In genomic region chr10:81389373-81389772, GRCm38 (mm10) we compare ENCODE assay signal across 7 mouse cellular contexts. TPM values are rescaled to one million over a fixed set of nuclear protein-coding genes. Genes with fewer than 3 reads are reported as not detected.
DNase-seq lines count a peak whose midpoint lies in the region; ATAC-seq and TF ChIP-seq lines count a peak whose summit lies in the region.

No protein-coding gene starts in this region.

- H3K79me2 ChIP-seq in C2C12 (ENCODE audit: control insufficient read depth, insufficient read depth) = peaks cover 32% of the 10 kb centered on the region

- 38% methylated on average over 3 of the region's 3 CpGs for WGBS in hindbrain, embryonic 15.5 days
- 56% methylated on average over 3 of the region's 3 CpGs for WGBS in hindbrain, embryonic 12.5 days

- H3K9me3 ChIP-seq in hindbrain, embryonic 15.5 days = no peaks in the 10 kb centered on the region
- H3K9me3 ChIP-seq in hindbrain, embryonic 12.5 days (replicated peaks) = no peaks in the 10 kb centered on the region

- no peak overlapping the region for H3K9ac ChIP-seq in hindbrain, embryonic 15.5 days
- no peak overlapping the region for H3K9ac ChIP-seq in hindbrain, embryonic 12.5 days

- DNase-seq in adipocyte (ENCODE audit: low spot score) = peak; percentile 71
- DNase-seq in kidney, postnatal 10 days = peak; percentile 73
- no peak for DNase-seq in left cerebral cortex, adult 18-20 months (ENCODE audit: low spot score in 2 of 2)

- no peak overlapping the region for H3ac ChIP-seq in C2C12 (ENCODE audit: control insufficient read depth, insufficient read length, low read depth)

- no peak for ATAC-seq in hindbrain, embryonic 15.5 days (ENCODE audit: low FRiP score, low read depth)
- no peak for ATAC-seq in hindbrain, embryonic 12.5 days (ENCODE audit: low FRiP score)
- ATAC-seq in frontal cortex, adult (ENCODE audit: low TSS enrichment) = no peak

- H3K79me3 ChIP-seq in C2C12 (ENCODE audit: low read depth) = peaks cover 24% of the 10 kb centered on the region

- H3K4me2 ChIP-seq in hindbrain, embryonic 15.5 days = no peak overlapping the region
- H3K4me2 ChIP-seq in hindbrain, embryonic 12.5 days (replicated peaks) = no peak overlapping the region

- H3K27ac ChIP-seq in hindbrain, embryonic 15.5 days (replicated peaks) = peak overlapping the region; percentile 37; the same call in 1 of the 2 replicates
- H3K27ac ChIP-seq in hindbrain, embryonic 12.5 days = no peak overlapping the region

- no peak overlapping the region for H3K4me3 ChIP-seq in hindbrain, embryonic 15.5 days
- H3K4me3 ChIP-seq in hindbrain, embryonic 12.5 days = no peak overlapping the region
- no peak overlapping the region for H3K4me3 ChIP-seq in C2C12 (ENCODE audit: insufficient read depth, poor library complexity, severe bottlenecking)

- no peaks in the 10 kb centered on the region for H3K27me3 ChIP-seq in hindbrain, embryonic 15.5 days
- H3K27me3 ChIP-seq in hindbrain, embryonic 12.5 days = no peaks in the 10 kb centered on the region
- H3K27me3 ChIP-seq in C2C12 (ENCODE audit: control insufficient read depth, insufficient read depth, insufficient read length) = no peaks in the 10 kb centered on the region

- peaks cover 39% of the 10 kb centered on the region for H3K4me1 ChIP-seq in hindbrain, embryonic 15.5 days (replicated peaks)
- H3K4me1 ChIP-seq in hindbrain, embryonic 12.5 days = peaks cover 28% of the 10 kb centered on the region

- H3K36me3 ChIP-seq in hindbrain, embryonic 15.5 days = peaks cover 30% of the 10 kb centered on the region
- peaks cover 36% of the 10 kb centered on the region for H3K36me3 ChIP-seq in hindbrain, embryonic 12.5 days
- peaks cover 34% of the 10 kb centered on the region for H3K36me3 ChIP-seq in C2C12 (ENCODE audit: control insufficient read depth, insufficient read depth)

- no peak for TF ChIP-seq CTCF in C2C12 (IDR thresholded peaks at IDR 0.05; ENCODE audit: control insufficient read depth, insufficient read depth, insufficient read length)

TF ChIP-seq in C2C12, 6 proteins besides CTCF, POLR2A, EP300 and RAD21:
- TF ChIP-seq MYOG (IDR thresholded peaks at IDR 0.05; ENCODE audit: control insufficient read depth, extremely low read depth, insufficient read length) (no peak), FOSL1 (IDR thresholded peaks at IDR 0.05; ENCODE audit: insufficient read depth, low read length, poor library complexity, severe bottlenecking) (no peak), USF1 (IDR thresholded peaks at IDR 0.05; ENCODE audit: low read depth) (peak; percentile 54)

RNA-seq across cellular contexts. Expression of gene Gm48552, which starts 0.6 kb away (rescaled TPM):
- 2.1 and 2.7 TPM in 2 replicates for polyA plus RNA-seq in hindbrain, embryonic 15.5 days (2015; fragmentation: Nextera tagmentation; extraction: Ambion mirVana)
- 1.1 and 2.4 TPM in 2 replicates for polyA plus RNA-seq in hindbrain, embryonic 12.5 days (2016; fragmentation: Nextera tagmentation; extraction: Ambion mirVana)
- polyA plus RNA-seq in C2C12 (2012; fragmentation: generic; extraction: Trizol) = 0.20 TPM
- 1 to 10 TPM; 2.7 to 2.8 TPM for total RNA-seq in left cerebral cortex, adult 18-20 months (2021)

RNA-seq across cellular contexts. Expression of gene Smim24, which starts 3.5 kb away (rescaled TPM):
- 1.4 and 1.8 TPM in 2 replicates for polyA plus RNA-seq in hindbrain, embryonic 15.5 days (2015; fragmentation: Nextera tagmentation; extraction: Ambion mirVana)
- 1.9 and 2.7 TPM in 2 replicates for polyA plus RNA-seq in hindbrain, embryonic 12.5 days (2016; fragmentation: Nextera tagmentation; extraction: Ambion mirVana)
- 0.32 TPM for polyA plus RNA-seq in C2C12 (2012; fragmentation: generic; extraction: Trizol)
- total RNA-seq in left cerebral cortex, adult 18-20 months (2021) = 1 to 10 TPM; 1.1 to 1.2 TPM

RNA-seq across cellular contexts. Expression of gene Gm48551, which starts 5.1 kb away (rescaled TPM):
- polyA plus RNA-seq in hindbrain, embryonic 15.5 days (2015; fragmentation: Nextera tagmentation; extraction: Ambion mirVana) = 6.2 and 6.6 TPM in 2 replicates
- polyA plus RNA-seq in hindbrain, embryonic 12.5 days (2016; fragmentation: Nextera tagmentation; extraction: Ambion mirVana) = 5.7 and 5.9 TPM in 2 replicates
- polyA plus RNA-seq in C2C12 (2012; fragmentation: generic; extraction: Trizol) = 1.7 TPM
- 1 to 10 TPM; 3.1 to 3.8 TPM for total RNA-seq in left cerebral cortex, adult 18-20 months (2021)

RNA-seq across cellular contexts. Expression of gene Dohh, which starts 5.1 kb away (rescaled TPM):
- 92.2 and 94.0 TPM in 2 replicates for polyA plus RNA-seq in hindbrain, embryonic 15.5 days (2015; fragmentation: Nextera tagmentation; extraction: Ambion mirVana)
- 62.7 and 67.5 TPM in 2 replicates for polyA plus RNA-seq in hindbrain, embryonic 12.5 days (2016; fragmentation: Nextera tagmentation; extraction: Ambion mirVana)
- 148 TPM for polyA plus RNA-seq in C2C12 (2012; fragmentation: generic; extraction: Trizol)
- 10 to 100 TPM; 87.4 to 97.6 TPM for total RNA-seq in left cerebral cortex, adult 18-20 months (2021)

RNA-seq across cellular contexts. Expression of gene Fzr1, which starts 11.1 kb away (rescaled TPM):
- polyA plus RNA-seq in hindbrain, embryonic 15.5 days (2015; fragmentation: Nextera tagmentation; extraction: Ambion mirVana) = 147 and 152 TPM in 2 replicates
- polyA plus RNA-seq in hindbrain, embryonic 12.5 days (2016; fragmentation: Nextera tagmentation; extraction: Ambion mirVana) = 132 and 134 TPM in 2 replicates
- 61.6 TPM for polyA plus RNA-seq in C2C12 (2012; fragmentation: generic; extraction: Trizol)
- 10 to 100 TPM; 71.1 to 72.1 TPM for total RNA-seq in left cerebral cortex, adult 18-20 months (2021)

Comparison
In these comparisons a context has a peak if more than half of its experiments do, and no peak if none do; other contexts are left out.
1. DNase-seq: peak in adipocyte (single experiment) and kidney, postnatal 10 days (single experiment); none in left cerebral cortex, adult 18-20 months (0 of 2).